Mouse (Mus musculus) heart, postnatal 10 days (tissue): ENCODE measurements around the gene Olfr1312. TPM values are rescaled to one million over a fixed set of nuclear protein-coding genes. Genes with fewer than 3 reads are reported as not detected.
"Not testable (repeated sequence)": the region's sequence is repeated elsewhere in the genome, so short reads cannot be mapped to it uniquely, and the experiment has no call there.

Experiments
- DNase-seq, 2 experiments: peaks; one replicate each; pipeline ENCODE4 v3.0.0; 2021
- intact Hi-C: fragments of 180-260 bp; cut with DNase I; formaldehyde crosslinking; loops from one replicate; pipeline ENCODE4 v1.15.1; 2025
- total RNA-seq, 2 experiments: library from RNA; stranded (reverse); gene quantifications; 2 replicates each; pipeline ENCODE4 v1.2.3; 2021

Olfr1312 gene
- not detected for total RNA-seq

DNA sequence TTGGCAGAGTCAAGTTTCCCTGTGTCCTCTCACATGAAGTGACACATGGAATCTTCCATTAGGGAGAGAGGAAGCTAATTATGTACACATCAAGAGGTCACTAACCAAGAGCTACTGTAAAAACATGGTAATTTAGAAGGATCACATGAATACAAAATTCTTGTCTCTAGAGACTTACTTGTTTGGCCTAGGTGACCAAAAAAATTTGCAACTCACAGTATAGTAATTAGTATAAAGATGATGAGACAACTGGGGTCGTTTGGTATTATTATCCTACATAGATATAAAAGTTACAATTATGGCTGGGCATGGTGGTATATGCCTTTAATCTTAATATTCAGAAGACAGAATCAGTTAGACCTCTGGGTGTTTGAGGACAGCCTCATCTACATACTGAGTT, at the start of gene Olfr1312:
Olfr1312 (minus strand) TSS at position 101 of the 400 bp plus-strand sequence.
- intact Hi-C loops = no loop called here
- DNase-seq = no peak

DNA sequence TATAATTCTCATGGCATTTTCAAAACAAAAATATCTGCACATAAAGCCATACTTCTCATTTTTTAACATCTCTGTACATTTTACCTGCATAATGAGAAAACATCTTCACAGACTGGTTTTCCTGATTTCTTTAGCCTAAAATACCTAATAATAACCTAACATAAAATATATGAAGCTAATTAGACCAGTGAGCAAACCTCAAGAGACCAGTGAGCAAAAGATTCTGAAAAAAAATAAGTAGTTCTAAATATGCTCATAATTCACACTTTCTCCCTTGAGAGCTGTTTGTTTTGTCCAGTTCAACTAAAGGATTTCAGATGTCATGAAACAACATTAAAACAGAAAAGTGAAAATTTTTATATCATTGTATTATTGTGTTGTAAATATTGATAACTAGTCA, 46.6 kb upstream of the Olfr1312 start, which contains the start of gene Olfr1314:
Olfr1314 (minus strand) TSS at position 101 of the 400 bp plus-strand sequence.
- no peak for DNase-seq
- intact Hi-C loops = no loop called here

DNA sequence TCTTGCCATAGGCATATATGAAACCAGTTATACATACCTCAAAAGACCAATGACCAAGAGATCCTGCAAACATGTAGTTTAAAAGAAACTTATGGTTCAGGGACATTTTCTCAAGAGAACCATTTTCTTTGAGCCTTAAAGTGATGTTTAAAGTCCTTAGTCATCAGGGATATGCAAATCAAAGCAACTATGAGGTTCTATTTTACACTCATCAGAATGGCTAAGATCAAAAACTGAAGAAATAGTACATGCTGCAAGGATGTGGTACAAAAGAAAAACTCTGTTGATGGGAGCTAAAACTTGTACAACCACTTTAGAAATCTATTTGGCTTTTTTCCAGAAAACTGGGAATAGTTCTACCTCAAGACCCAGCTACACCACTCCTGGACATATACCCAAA, 27.7 kb upstream of the Olfr1312 start, which contains the start of gene Olfr1313:
Olfr1313 (minus strand) TSS at position 101 of the 400 bp plus-strand sequence.
- intact Hi-C loops = no loop called here
- no peak for DNase-seq

DNA sequence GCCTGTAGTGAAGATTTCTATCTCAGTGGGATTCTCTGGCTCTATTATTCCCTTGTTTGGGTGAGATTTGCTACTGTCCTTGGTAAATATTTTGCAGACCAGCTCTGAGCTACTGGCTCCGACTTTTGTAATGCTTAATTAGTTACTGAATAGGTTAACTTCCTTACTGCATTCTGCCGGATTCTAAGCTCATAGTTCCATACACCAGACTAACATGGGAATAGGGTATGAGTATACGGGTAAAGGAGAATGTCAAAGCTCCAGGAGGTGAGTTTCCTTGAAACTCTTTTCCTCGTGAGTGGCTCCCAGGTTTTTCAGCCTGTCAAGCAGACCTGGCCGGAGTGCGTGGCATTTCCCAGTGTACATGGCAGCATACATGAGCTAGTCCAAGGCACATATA, 23.1 kb downstream of the Olfr1312 start:
- DNase-seq, intact Hi-C loops: not testable (repeated sequence)

DNA sequence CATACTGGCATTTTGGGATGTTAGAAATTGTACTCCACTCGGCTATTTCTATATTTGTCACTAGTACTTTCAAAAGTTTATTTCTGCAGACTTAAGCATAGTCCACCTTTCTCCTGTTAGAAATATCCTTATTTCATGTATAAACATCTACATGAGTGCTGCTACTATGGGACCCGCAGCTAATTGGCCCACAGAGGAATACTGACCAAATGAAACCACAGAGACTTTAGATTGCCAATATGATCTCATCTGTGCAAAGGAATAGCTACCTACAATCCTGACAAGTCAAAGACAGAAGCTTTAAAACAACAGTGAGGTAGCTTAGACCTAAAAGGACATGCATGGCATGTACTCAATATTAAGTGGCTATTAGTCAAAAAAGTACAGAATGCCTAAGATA, 25.7 kb downstream of the Olfr1312 start, which contains the start of gene Olfr1311:
Olfr1311 (minus strand) TSS at position 101 of the 400 bp plus-strand sequence.
- no peak for DNase-seq
- intact Hi-C loops = no loop called here

DNA sequence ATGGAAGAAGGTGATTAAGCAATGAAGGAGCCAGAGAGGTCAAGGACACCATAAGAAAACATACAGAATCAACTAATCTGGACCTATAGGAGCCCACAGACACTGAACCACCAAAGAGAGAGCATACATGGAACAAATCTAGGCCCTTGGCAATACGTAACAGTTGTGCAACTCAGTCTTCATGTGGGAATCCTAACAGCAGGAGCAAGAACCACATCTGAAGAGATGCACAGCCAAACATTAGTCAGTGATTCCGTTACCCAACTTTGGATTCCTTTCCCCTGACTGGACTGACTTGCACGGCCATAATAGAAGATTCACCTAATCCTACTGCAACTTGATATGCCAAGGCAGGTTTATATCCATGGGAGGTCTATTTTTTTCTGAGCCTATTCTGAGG, 35.1 kb downstream of the Olfr1312 start:
- no peak for DNase-seq

DNA sequence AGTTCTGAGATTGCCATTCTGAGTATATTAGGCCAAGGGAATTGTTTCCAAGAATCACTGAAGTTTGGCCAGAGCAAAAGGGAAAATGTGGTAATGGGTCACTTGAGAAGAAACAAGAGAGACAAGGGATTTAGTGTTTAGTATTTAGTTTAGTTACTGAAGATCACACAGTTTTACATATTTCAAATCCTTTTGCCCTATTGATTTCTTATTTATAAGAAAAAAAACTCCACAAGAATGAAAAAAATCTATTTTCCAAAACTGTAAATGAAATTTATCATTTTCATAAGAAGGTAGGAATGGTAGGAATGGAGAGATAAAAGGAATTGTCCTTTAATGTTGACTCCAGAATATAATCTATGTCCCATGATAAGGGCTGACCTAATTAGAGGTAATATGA, 37.4 kb downstream of the Olfr1312 start, which contains the start of gene Olfr1310:
Olfr1310 (minus strand) TSS at position 101 of the 400 bp plus-strand sequence.
- intact Hi-C loops = no loop called here
- DNase-seq = no peak

More for the DNA sequence above, 35.1 kb downstream of the Olfr1312 start:
- intact Hi-C loops = no loop called here

DNA sequence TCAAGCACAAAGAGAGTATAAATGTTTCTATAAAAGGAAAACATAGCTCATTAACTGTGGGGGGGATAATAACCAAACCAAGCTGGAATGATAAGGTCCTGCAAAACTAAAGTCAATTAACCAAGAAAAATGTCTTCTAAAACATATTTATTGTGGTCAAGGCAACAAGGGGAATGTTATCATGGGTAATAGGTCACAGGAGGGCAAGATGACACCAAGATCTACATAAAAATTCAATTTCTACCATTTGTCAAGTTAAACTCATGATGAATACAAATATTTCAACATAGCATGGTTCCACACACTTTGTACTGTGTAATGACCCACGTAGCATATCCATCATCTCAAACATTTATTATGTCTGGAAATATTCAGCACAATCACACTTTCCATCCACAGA, 59.9 kb downstream of the Olfr1312 start, which contains the start of gene Olfr1309:
Olfr1309 (minus strand) TSS at position 101 of the 400 bp plus-strand sequence.
- no peak for DNase-seq
- intact Hi-C loops = no loop called here

Other genes with a start within 250 kb of the Olfr1312 start
- not detected for gene Olfr1303, start 229.9 kb downstream of the Olfr1312 start, total RNA-seq
- gene Olfr1305, start 173.1 kb downstream of the Olfr1312 start, total RNA-seq = not detected
- not detected for gene Olfr1306, start 134.0 kb downstream of the Olfr1312 start, total RNA-seq
- gene Olfr1307, start 100.8 kb downstream of the Olfr1312 start, total RNA-seq = under 1 TPM in 1 of 2 experiments, not detected in 1; 0.02 TPM
- gene Olfr1308, start 85.3 kb downstream of the Olfr1312 start, total RNA-seq = not detected
- not detected for gene Olfr1309, start 60.0 kb downstream of the Olfr1312 start, total RNA-seq
- not detected for gene Olfr1310, start 37.5 kb downstream of the Olfr1312 start, total RNA-seq
- gene Olfr1311, start 25.8 kb downstream of the Olfr1312 start, total RNA-seq = not detected
- not detected for gene Olfr1313, start 27.6 kb upstream of the Olfr1312 start, total RNA-seq
- gene Olfr1314, start 46.5 kb upstream of the Olfr1312 start, total RNA-seq = not detected
- gene Olfr1315-ps1, start 65.2 kb upstream of the Olfr1312 start, total RNA-seq = not detected
- not detected for gene Olfr1316, start 84.7 kb upstream of the Olfr1312 start, total RNA-seq
- gene Olfr1317, start 90.1 kb upstream of the Olfr1312 start, total RNA-seq = not detected
- gene Olfr1318, start 104.0 kb upstream of the Olfr1312 start, total RNA-seq = not detected
- gene Lpcat4, start 189.2 kb upstream of the Olfr1312 start, total RNA-seq = 1 to 10 TPM; 5.8 to 6.0 TPM
- gene Nutm1, start 209.1 kb upstream of the Olfr1312 start, total RNA-seq = not detected
- gene Nop10, start 211.7 kb upstream of the Olfr1312 start, total RNA-seq = 10 to 100 TPM; 63.9 to 67.6 TPM
- 10 to 100 TPM; 37.1 to 43.3 TPM for gene Slc12a6, start 215.6 kb upstream of the Olfr1312 start, total RNA-seq
- 1 to 10 TPM in 1 of 2 experiments, under 1 TPM in 1; 0.31 to 1.3 TPM for gene Gm21985, start 216.1 kb upstream of the Olfr1312 start, total RNA-seq